Mouse (Mus musculus): Measurements from ENCODE around the gene Klk1b8. TPM values are rescaled to one million over a fixed set of nuclear protein-coding genes. Genes with fewer than 3 reads are reported as not detected.
"Not testable (repeated sequence)": the region's sequence is repeated elsewhere in the genome, so short reads cannot be mapped to it uniquely, and the experiment has no call there.

Gene Klk1b8
- polyA plus RNA-seq, 1 experiment from 2014 or later, result not detected

DNA sequence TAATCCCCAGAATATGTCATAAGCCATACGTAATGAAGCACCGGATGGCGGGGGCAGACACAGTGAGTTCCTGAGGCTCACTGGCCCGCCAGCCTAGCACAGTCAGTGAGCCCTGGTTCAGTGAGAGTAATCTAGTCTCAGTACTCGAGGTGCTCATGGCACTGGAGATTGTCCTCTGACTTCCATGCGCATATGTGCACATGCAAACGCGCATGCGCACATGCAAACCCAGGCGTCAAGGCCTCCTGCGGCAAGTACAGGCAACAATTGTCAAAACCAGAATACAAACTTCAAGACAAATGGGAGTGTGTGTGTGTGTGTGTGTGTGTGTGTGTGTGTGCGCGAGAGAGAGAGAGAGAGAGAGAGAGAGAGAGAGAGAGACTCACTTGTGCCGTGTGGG is 13.9 kb upstream of the Klk1b8 start:
- Histone ChIP-seq H3K4me3 (no peak overlapping the region), H3K27ac (replicated peaks) (no peak overlapping the region), H3K9me3 (no peaks in the 10 kb centered on the region), H3K27me3 (replicated peaks; ENCODE audit: low read depth, poor library complexity, severe bottlenecking) (no peaks in the 10 kb centered on the region), H3K36me3 (replicated peaks) (no peaks in the 10 kb centered on the region), H3K4me1 (0 out of 2 replicates have a peak, but pooled peaks cover 3% of the 10 kb centered on the region)
- WGBS, result 87% methylated on average over 14 of the region's 14 CpGs
- no peak for DNase-seq (ENCODE audit: low spot score)

DNA sequence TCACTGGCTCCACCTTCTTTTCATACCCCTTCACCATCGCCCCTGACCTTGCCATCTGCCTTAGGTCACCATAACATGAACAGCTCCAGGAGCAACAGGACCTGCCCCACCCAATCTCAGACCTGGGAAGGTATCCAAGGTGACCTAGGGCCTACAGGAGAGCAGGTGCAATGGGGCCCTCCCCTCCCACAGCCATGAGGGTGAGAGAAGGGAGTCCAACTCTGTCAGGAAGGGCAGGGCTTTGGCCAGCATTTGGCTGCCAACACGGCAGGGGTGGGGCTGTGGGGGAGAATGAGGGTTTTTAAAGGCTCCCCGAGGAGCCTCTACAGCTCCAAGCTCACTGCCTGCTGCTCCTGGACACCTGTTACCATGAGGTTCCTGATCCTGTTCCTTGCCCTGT is 8.2 kb upstream of the Klk1b8 start:
- WGBS, result 71% methylated on average over 3 of the region's 3 CpGs
- H3K27ac ChIP-seq (replicated peaks); DNase-seq (ENCODE audit: low spot score); H3K4me1 ChIP-seq; H3K36me3 ChIP-seq (replicated peaks); H3K9me3 ChIP-seq; H3K4me3 ChIP-seq; H3K27me3 ChIP-seq (replicated peaks; ENCODE audit: low read depth, poor library complexity, severe bottlenecking): not testable (repeated sequence)

DNA sequence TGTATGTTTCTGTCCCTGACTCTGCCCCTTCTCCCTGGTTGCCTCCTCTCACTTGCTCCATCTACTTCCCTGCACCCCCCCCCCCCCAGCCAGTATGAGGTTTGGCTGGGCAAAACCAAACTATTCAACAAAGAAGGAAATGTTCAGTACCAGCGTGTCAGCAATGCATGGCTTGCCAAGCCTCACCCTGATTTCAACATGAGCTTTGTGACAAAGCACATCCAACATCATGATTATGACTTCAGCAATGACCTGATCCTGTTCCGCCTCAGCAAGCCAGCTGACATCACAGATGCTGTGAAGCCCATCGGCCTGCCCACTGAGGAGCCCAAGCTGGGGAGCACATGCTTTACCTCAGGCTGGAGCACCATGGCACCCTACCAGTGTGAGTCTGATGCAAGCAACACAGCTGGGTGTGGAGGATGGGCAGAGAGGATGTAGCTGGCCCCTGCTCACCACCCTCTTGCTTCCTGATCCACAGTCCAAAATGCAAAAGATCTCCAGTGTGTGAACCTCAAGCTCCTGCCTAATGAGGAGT is 5.7 kb upstream of the Klk1b8 start:
- H3K36me3 ChIP-seq (replicated peaks), result no peaks in the 10 kb centered on the region
- no peaks in the 10 kb centered on the region for H3K4me1 ChIP-seq
- no peak overlapping the region for H3K27ac ChIP-seq (replicated peaks)
- no peak for DNase-seq (ENCODE audit: low spot score)
- no peaks in the 10 kb centered on the region for H3K9me3 ChIP-seq
- H3K4me3 ChIP-seq, result no peak overlapping the region
- no peaks in the 10 kb centered on the region for H3K27me3 ChIP-seq (replicated peaks; ENCODE audit: low read depth, poor library complexity, severe bottlenecking)
- WGBS, result 87% methylated on average over 3 of the region's 3 CpGs

DNA sequence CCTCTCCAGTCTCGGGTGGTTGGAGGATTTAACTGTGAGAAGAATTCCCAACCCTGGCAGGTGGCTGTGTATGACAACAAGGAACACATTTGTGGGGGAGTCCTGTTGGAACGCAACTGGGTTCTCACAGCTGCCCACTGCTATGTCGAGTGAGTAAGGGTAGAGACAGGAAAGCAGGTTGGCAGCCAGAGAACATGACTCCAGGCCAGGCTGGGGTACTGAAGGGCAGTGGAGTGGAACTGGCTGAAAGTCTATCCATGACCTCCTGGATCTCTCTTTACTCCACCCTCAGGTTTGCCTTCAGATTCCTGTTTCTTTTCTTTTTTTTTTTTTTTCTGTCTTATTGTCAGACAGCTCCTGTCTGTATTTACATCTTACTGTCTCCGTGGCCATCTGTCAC is 2.2 kb downstream of the Klk1b8 start:
- no peak for DNase-seq (ENCODE audit: low spot score)
- no peak overlapping the region for H3K27ac ChIP-seq (replicated peaks)
- H3K27me3 ChIP-seq (replicated peaks; ENCODE audit: low read depth, poor library complexity, severe bottlenecking), result no peaks in the 10 kb centered on the region
- no peaks in the 10 kb centered on the region for H3K9me3 ChIP-seq
- no peaks in the 10 kb centered on the region for H3K4me1 ChIP-seq
- H3K4me3 ChIP-seq, result no peak overlapping the region
- H3K36me3 ChIP-seq (replicated peaks), result no peaks in the 10 kb centered on the region
- WGBS, result 73% methylated on average over 4 of the region's 4 CpGs

DNA sequence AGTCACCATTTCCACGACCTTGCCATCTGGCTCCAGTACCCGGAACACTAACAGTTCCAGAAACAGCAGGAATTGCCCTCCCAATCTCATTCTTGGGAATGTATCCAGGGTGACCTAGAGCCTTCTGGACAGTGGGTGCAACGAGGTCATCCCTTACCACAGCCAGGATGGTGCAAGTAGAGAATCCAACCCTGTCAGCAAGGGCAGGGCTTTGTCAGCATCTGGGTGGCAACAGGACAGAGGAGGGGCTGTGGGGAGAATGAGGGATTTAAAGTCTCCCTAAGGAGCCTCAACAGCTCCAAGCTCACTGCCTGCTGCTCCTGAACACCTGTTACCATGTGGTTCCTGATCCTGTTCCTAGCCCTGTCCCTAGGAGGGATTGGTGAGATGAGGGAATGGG is 16.0 kb downstream of the Klk1b8 start, which contains the start of gene Klk1b1:
TSS of gene Klk1b1 (plus strand) at position 301 of the 400 bp plus-strand sequence.
- Histone ChIP-seq H3K4me3 (no peak within 1 kb of the TSS), H3K9me3 (no peaks in the 10 kb centered on the region), H3K27ac (replicated peaks) (no peak within 1 kb of the TSS), H3K4me1 (no peaks in the 10 kb centered on the region), H3K27me3 (replicated peaks; ENCODE audit: low read depth, poor library complexity, severe bottlenecking) (no peaks in the 10 kb centered on the region), H3K36me3 (replicated peaks) (no peaks in the 10 kb centered on the region)
- DNase-seq (ENCODE audit: low spot score), result no peak
- WGBS, result 78% methylated on average over 3 of the region's 3 CpGs

DNA sequence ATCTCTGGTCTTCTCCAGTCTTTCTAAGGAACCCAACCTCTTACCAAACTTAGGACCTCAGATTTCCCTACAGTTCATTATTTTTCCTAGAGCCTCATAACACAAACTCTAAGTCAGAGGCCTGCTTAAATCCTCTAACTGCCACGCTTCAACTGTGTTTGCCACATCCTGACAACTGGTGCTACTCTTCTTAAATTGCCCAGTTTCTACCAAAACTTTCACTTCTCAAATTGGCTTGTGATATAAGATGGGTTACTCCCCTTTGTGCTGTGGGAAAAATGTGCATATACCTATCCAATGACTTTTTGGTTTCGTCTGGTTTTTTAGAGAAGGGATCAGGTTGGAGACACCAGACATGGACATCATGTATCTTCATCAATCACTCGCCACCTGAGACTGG is 16.6 kb downstream of the Klk1b8 start:
- Histone ChIP-seq H3K4me1 (no peaks in the 10 kb centered on the region), H3K27me3 (replicated peaks; ENCODE audit: low read depth, poor library complexity, severe bottlenecking) (no peaks in the 10 kb centered on the region), H3K4me3 (no peak overlapping the region), H3K27ac (replicated peaks) (no peak overlapping the region), H3K9me3 (no peaks in the 10 kb centered on the region), H3K36me3 (replicated peaks) (no peaks in the 10 kb centered on the region)
- no peak for DNase-seq (ENCODE audit: low spot score)
- WGBS, result 79% methylated on average over 3 of the region's 3 CpGs

DNA sequence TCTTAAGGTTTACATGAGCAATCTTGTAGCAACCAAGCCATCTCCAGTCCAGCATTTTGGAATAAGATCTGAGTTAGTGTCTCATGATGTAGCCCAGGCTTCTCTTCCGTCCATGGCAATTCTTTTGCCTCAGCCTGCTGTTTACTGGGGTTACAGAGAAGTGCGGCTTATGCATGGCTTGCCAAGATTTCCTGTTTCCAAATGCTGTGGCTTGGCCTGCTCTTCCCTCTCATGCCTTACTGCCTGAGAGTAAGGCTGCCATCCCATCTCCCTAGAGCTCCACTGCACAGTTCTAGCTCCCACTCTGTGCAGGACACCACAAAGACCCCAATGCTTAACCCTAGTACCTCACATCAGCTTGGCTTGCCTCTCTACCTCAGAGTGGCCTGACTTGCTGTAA is 17.1 kb downstream of the Klk1b8 start:
- WGBS, result 90% methylated on average over 2 of the region's 2 CpGs
- H3K36me3 ChIP-seq (replicated peaks), result no peaks in the 10 kb centered on the region

DNA sequence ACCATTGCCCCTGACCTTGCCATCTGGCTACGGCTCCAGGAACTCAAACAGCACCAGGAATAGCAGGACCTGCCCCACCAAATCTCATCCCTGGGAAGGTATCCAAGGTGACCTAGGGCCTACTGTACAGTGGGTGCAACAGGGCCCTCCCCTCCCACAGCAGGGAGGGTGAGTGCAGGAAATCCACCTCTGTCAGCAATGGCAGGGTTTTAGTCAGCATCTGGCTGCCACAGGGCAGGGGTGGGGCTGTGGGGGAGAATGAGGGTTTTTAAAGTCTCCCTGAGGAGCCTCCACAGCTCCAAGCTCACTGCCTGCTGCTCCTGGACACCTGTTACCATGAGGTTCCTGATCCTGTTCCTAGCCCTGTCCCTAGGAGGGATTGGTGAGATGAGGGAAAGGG is 25.3 kb downstream of the Klk1b8 start, which contains the start of gene Klk1b9:
TSS of gene Klk1b9 (plus strand) at position 301 of the 400 bp plus-strand sequence.
- H3K9me3 ChIP-seq; H3K4me1 ChIP-seq; H3K27me3 ChIP-seq (replicated peaks; ENCODE audit: low read depth, poor library complexity, severe bottlenecking); H3K27ac ChIP-seq (replicated peaks); H3K36me3 ChIP-seq (replicated peaks); H3K4me3 ChIP-seq; DNase-seq (ENCODE audit: low spot score): not testable (repeated sequence)
- 84% methylated on average over 1 of the region's 1 CpGs for WGBS

More for the DNA sequence above, 17.1 kb downstream of the Klk1b8 start:
- H3K27me3 ChIP-seq (replicated peaks; ENCODE audit: low read depth, poor library complexity, severe bottlenecking), result no peaks in the 10 kb centered on the region
- H3K4me3 ChIP-seq, result no peak overlapping the region
- H3K9me3 ChIP-seq, result no peaks in the 10 kb centered on the region
- no peak for DNase-seq (ENCODE audit: low spot score)
- H3K27ac ChIP-seq (replicated peaks), result no peak overlapping the region
- H3K4me1 ChIP-seq, result no peaks in the 10 kb centered on the region

DNA sequence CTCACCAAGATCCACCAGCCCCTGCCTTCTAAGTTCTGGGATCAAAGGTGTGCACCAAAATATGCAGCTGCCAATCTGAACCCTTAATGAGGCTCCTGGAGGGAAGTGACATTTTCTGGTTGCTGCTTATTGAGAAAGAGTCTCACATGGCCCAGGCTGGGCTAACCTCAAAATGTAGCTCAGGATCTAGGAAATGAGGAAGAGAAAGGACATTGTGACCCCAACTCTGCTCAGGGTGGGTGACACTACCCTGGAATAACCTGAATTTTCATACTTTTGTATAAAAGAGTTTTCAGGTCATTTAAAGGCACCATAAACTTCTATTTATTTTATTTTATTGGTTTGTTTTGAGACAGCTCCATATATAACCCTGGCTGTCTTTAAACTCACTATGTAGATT is 35.2 kb downstream of the Klk1b8 start:
- H3K27me3 ChIP-seq (replicated peaks; ENCODE audit: low read depth, poor library complexity, severe bottlenecking), result no peaks in the 10 kb centered on the region
- no peaks in the 10 kb centered on the region for H3K36me3 ChIP-seq (replicated peaks)
- no peak overlapping the region for H3K27ac ChIP-seq (replicated peaks)
- no peak for DNase-seq (ENCODE audit: low spot score)
- H3K4me3 ChIP-seq, result no peak overlapping the region
- H3K4me1 ChIP-seq, result no peaks in the 10 kb centered on the region
- H3K9me3 ChIP-seq, result no peaks in the 10 kb centered on the region

DNA sequence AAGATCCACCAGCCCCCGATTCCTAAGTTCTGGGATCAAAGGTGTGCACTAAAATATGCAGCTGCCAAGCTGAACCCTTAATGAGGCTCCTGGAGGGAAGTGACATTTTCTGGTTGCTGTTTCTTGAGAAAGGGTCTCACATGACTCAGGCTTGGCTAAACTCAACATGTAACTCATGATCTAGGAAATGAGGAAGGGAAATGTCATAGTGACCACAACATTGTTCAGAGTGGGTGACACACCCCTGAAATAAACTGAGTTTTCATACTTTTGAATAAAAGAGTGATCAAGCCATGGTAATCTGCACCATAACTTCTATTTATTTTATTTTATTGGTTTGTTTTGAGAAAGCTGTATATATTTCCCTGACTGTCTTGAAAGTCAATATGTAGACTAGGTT is 44.4 kb downstream of the Klk1b8 start:
- H3K4me1 ChIP-seq; H3K27me3 ChIP-seq (replicated peaks; ENCODE audit: low read depth, poor library complexity, severe bottlenecking); H3K9me3 ChIP-seq; H3K27ac ChIP-seq (replicated peaks); H3K36me3 ChIP-seq (replicated peaks); DNase-seq (ENCODE audit: low spot score); H3K4me3 ChIP-seq: not testable (repeated sequence)
- WGBS, result 83% methylated on average over 1 of the region's 1 CpGs

DNA sequence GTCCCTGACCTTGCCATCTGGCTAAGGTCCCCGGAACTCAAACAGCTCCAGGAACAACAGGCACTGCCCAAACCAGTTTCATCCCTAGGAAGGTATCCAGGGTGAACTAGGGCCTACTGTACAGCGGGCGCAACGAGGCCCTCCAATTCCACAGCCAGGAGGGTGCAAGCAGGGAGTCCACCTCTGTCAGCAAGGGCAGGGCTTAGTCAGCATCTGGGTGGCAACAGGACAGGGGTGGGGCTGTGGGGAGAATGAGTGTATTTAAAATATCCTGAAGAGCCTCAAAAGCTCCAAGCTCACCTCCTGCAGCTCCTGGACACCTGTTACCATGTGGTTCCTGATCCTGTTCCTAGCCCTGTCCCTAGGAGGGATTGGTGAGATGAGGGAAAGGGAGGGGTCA is 45.1 kb downstream of the Klk1b8 start, which contains the start of gene Klk1b11:
TSS of gene Klk1b11 (plus strand) at position 301 of the 400 bp plus-strand sequence.
- WGBS, result 86% methylated on average over 4 of the region's 4 CpGs
- not testable (repeated sequence) for H3K27me3 ChIP-seq (replicated peaks; ENCODE audit: low read depth, poor library complexity, severe bottlenecking); H3K4me1 ChIP-seq; DNase-seq (ENCODE audit: low spot score); H3K4me3 ChIP-seq; H3K9me3 ChIP-seq; H3K27ac ChIP-seq (replicated peaks); H3K36me3 ChIP-seq (replicated peaks)

All from embryonic facial prominence, embryonic 10.5 days (tissue).